Comparison of ENCODE assay signal across 8 mouse cellular contexts in the genomic region with DNA sequence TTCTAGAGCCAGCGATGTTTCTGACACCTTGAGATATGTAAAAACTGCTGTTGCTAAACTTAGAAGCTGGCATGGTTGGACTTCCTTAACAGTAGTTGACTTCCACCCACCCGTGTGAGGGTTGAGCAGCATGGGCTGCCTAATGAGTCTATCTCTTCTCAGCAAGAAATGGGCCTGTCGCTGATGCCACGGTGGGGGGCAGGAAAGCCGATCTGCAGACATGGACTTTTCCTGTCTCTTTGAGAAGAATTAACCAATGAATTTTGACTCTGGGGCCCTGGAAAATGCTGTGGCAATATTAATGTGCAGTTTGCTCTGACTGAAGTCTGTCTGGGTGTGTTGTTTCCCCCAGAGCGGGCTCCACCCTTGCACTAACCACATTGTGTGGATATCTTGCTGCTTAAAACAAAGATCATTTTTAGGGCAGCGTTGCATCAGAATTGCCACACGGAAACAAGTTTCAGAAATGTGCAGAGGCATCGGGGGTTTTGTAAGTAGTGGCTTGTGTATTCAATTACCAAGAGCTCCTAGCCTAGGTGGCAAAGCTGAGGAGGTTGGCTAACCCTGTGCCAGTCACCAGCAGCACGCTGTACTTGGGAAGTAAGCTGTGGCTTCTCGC. TPM values are rescaled to one million over a fixed set of nuclear protein-coding genes. Genes with fewer than 3 reads are reported as not detected.
DNase-seq lines count a peak whose midpoint lies in the region; ATAC-seq and TF ChIP-seq lines count a peak whose summit lies in the region.

No protein-coding gene starts in this region.

- 0 out of 2 replicates have a peak overlapping the region, but pooled peaks have one; percentile 3 for H3K9ac ChIP-seq in intestine, postnatal 0 days (ENCODE audit: low read depth, low read length)
- no peak overlapping the region for H3K9ac ChIP-seq in kidney, embryonic 15.5 days

- H3K4me1 ChIP-seq in kidney, adult 2 months (ENCODE audit: control insufficient read depth, insufficient read depth, low read length), result peaks cover 10% of the 10 kb centered on the region
- H3K4me1 ChIP-seq in intestine, postnatal 0 days (replicated peaks; ENCODE audit: control insufficient read depth, insufficient read depth, low read length), result peaks cover 8% of the 10 kb centered on the region; the same call in 1 of the 2 replicates
- H3K4me1 ChIP-seq in kidney, embryonic 15.5 days, result peaks cover 5% of the 10 kb centered on the region; the same call in 1 of the 2 replicates

- 58% methylated on average over 11 of the region's 11 CpGs for WGBS in kidney, adult 2 months
- WGBS in intestine, postnatal 0 days, result 48% methylated on average over 11 of the region's 11 CpGs
- 78% methylated on average over 11 of the region's 11 CpGs for WGBS in kidney, embryonic 15.5 days

- no peaks in the 10 kb centered on the region for H3K36me3 ChIP-seq in kidney, adult 2 months (ENCODE audit: control insufficient read depth, insufficient read depth, low read length)
- no peaks in the 10 kb centered on the region for H3K36me3 ChIP-seq in intestine, postnatal 0 days (ENCODE audit: control insufficient read depth, insufficient read depth)
- H3K36me3 ChIP-seq in kidney, embryonic 15.5 days, result no peaks in the 10 kb centered on the region

- no peak for TF ChIP-seq CTCF in kidney, adult 2 months (conservative IDR thresholded peaks at IDR 0.05; ENCODE audit: insufficient read depth, insufficient read length, low read depth, low read length)
- no peak for TF ChIP-seq CTCF in brain, embryonic 14.5 days (IDR thresholded peaks at IDR 0.05; ENCODE audit: borderline replicate concordance, extremely low read depth, insufficient read depth, insufficient read length)
- no peak for TF ChIP-seq CTCF in intestine, postnatal 0 days (IDR thresholded peaks at IDR 0.05; ENCODE audit: low read depth)

- TF ChIP-seq POLR2A in kidney, adult 2 months (IDR thresholded peaks at IDR 0.05; ENCODE audit: low read depth, low read length), result no peak
- no peak for TF ChIP-seq POLR2A in brain, embryonic 14.5 days (IDR thresholded peaks at IDR 0.05; ENCODE audit: borderline replicate concordance, extremely low read depth, insufficient read depth, insufficient read length, poor library complexity, severe bottlenecking)

- peak; percentile 70 for ATAC-seq in intestine, postnatal 0 days
- ATAC-seq in monocyte, adult 5-6 weeks (replicated peaks; ENCODE audit: insufficient number of reproducible peaks, low FRiP score, low TSS enrichment, poor library complexity, severe bottlenecking), result peak; percentile 89
- ATAC-seq in kidney, embryonic 15.5 days (replicated peaks; ENCODE audit: low FRiP score), result no peak

- H3K4me2 ChIP-seq in intestine, postnatal 0 days (replicated peaks; ENCODE audit: low read depth), result peak overlapping the region; percentile 13; the same call in 1 of the 2 replicates
- no peak overlapping the region for H3K4me2 ChIP-seq in kidney, embryonic 15.5 days

- DNase-seq in kidney, postnatal 10 days, result peak; percentile 30
- DNase-seq in kidney, adult 2 months, result no peak
- peak; percentile 7 for DNase-seq in brain, embryonic 14.5 days (ENCODE audit: low read depth)
- DNase-seq in ovary, adult 18-20 months (ENCODE audit: low spot score), result no peak
- no peak for DNase-seq in right cerebral cortex, postnatal 10 days (ENCODE audit: low spot score in 2 of 2)

- no peaks in the 10 kb centered on the region for H3K27me3 ChIP-seq in kidney, adult 2 months (replicated peaks; ENCODE audit: control insufficient read depth, insufficient read depth, low read length)
- no peaks in the 10 kb centered on the region for H3K27me3 ChIP-seq in intestine, postnatal 0 days (replicated peaks; ENCODE audit: control insufficient read depth, insufficient read depth, low read length)
- no peaks in the 10 kb centered on the region for H3K27me3 ChIP-seq in kidney, embryonic 15.5 days

- no peak overlapping the region for H3K4me3 ChIP-seq in kidney, adult 2 months (ENCODE audit: insufficient read depth, low read depth, low read length)
- no peak overlapping the region for H3K4me3 ChIP-seq in intestine, postnatal 0 days (ENCODE audit: low read depth, low read length)
- no peak overlapping the region for H3K4me3 ChIP-seq in kidney, embryonic 15.5 days (replicated peaks)

- H3K27ac ChIP-seq in kidney, adult 2 months (ENCODE audit: insufficient read depth, low read depth, low read length), result no peak overlapping the region; the same call in none of the 2 replicates
- peak overlapping the region; percentile 35; the same call in 1 of the 2 replicates for H3K27ac ChIP-seq in intestine, postnatal 0 days (ENCODE audit: low read depth, low read length)
- no peak overlapping the region for H3K27ac ChIP-seq in kidney, embryonic 15.5 days

- H3K9me3 ChIP-seq in intestine, postnatal 0 days (ENCODE audit: control insufficient read depth), result no peaks in the 10 kb centered on the region
- no peaks in the 10 kb centered on the region for H3K9me3 ChIP-seq in kidney, embryonic 15.5 days (replicated peaks)

RNA-seq across cellular contexts. Expression of a gene that starts 53.8 kb away (rescaled TPM):
- polyA plus RNA-seq in kidney, adult 2 months (2012; rRNA removed), result 52.9 and 61.6 TPM in 2 replicates
- polyA plus RNA-seq in brain, embryonic 14.5 days (2012; rRNA removed), result 17.7 and 22.8 TPM in 2 replicates
- polyA plus RNA-seq in intestine, postnatal 0 days (2015; fragmentation: Nextera tagmentation; extraction: Ambion mirVana), result 46.8 and 50.9 TPM in 2 replicates
- total RNA-seq in monocyte, adult 5-6 weeks (2017), result 301 to 321 TPM (median 307 TPM) in 3 replicates
- polyA plus RNA-seq in kidney, embryonic 15.5 days (2015; fragmentation: Nextera tagmentation; extraction: Ambion mirVana), result 80.1 and 85.6 TPM in 2 replicates

Comparison
In these comparisons a context has a peak if more than half of its experiments do, and no peak if none do; other contexts are left out.
1. DNase-seq: peak in kidney, postnatal 10 days (single experiment) and brain, embryonic 14.5 days (single experiment); none in kidney, adult 2 months (single experiment), ovary, adult 18-20 months (single experiment) and right cerebral cortex, postnatal 10 days (0 of 2).